Mouse (Mus musculus) liver, postnatal 0 days (tissue): ENCODE data around the gene Rps6ka4. TPM values are rescaled to one million over a fixed set of nuclear protein-coding genes. Genes with fewer than 3 reads are reported as not detected.

ENCODE experiments used
- ATAC-seq: fragments of 200-750 bp; cut with Nextera tagmentation; 2 replicates; pipeline ENCODE4 v1.8.0; 2017; ENCODE audit warnings: mild to moderate bottlenecking, moderate library complexity
- DNase-seq: peaks from one replicate; pipeline ENCODE4 v3.0.0-alpha.2; 2016
- H3K27ac ChIP-seq: fragments of 300-500 bp; sonication (generic); 2 replicates; pipeline ENCODE4 v1.5.1; 2014; ENCODE audit warnings: antibody characterized with exemption, moderate library complexity, mild to moderate bottlenecking, low read depth
- H3K27me3 ChIP-seq: fragments of 300-500 bp; sonication (generic); 2 replicates; pipeline ENCODE4 v1.6.1; 2014; ENCODE audit warnings: low read length, control low read depth, mixed read lengths; ENCODE audit not compliant: insufficient read depth
- H3K36me3 ChIP-seq: fragments of 300-500 bp; sonication (generic); replicated peaks from 2 replicates; pipeline ENCODE4 v1.6.1; 2014; ENCODE audit warnings: mild to moderate bottlenecking, control low read depth, low read length, moderate library complexity, mixed read lengths; ENCODE audit not compliant: insufficient read depth
- H3K4me1 ChIP-seq: fragments of 300-500 bp; sonication (generic); 2 replicates; pipeline ENCODE4 v1.6.1; 2014; ENCODE audit warnings: antibody characterized with exemption, mild to moderate bottlenecking, control low read depth; ENCODE audit not compliant: insufficient read depth
- H3K4me2 ChIP-seq: fragments of 300-500 bp; sonication (generic); 2 replicates; pipeline ENCODE4 v1.6.1; 2014; ENCODE audit warnings: low read depth, mild to moderate bottlenecking, low read length, moderate library complexity, mixed read lengths
- H3K4me3 ChIP-seq: fragments of 300-500 bp; sonication (generic); 2 replicates; pipeline ENCODE4 v1.5.1; 2014; ENCODE audit warnings: low read depth, low read length
- H3K9ac ChIP-seq: fragments of 300-500 bp; sonication (generic); replicated peaks from 2 replicates; pipeline ENCODE4 v1.6.1; 2014; ENCODE audit warnings: mild to moderate bottlenecking, moderate library complexity
- H3K9me3 ChIP-seq: fragments of 300-500 bp; sonication (generic); 2 replicates; pipeline ENCODE4 v1.6.1; 2016; ENCODE audit warnings: mild to moderate bottlenecking, control low read depth, low read length, mixed read lengths
- CTCF ChIP-seq: sonication (generic); IDR thresholded peaks from 2 replicates; pipeline ENCODE4 v1.5.1; 2016; ENCODE audit warnings: antibody characterized with exemption, low read depth
- EP300 ChIP-seq: IDR thresholded peaks from 2 replicates; pipeline ENCODE4 v1.6.1; 2016; ENCODE audit warnings: antibody characterized with exemption, low read depth, mild to moderate bottlenecking
- WGBS: fragments of 180-500 bp; shearing (Covaris S2); extraction: QIAGEN DNeasy Blood & Tissue Kit; methylation state at CpG from one replicate; pipeline ENCODE4 v1.1.7; 2014; ENCODE audit not compliant: insufficient replicate concordance; 5-methylcytosine and 5-hydroxymethylcytosine counted together
- polyA plus RNA-seq: library from polyadenylated mRNA; unstranded; fragments of >200 nt; fragmentation: Nextera tagmentation; extraction: Ambion mirVana; gene quantifications from 2 replicates; pipeline ENCODE4 v1.2.1, GENCODE M21; 2015

Rps6ka4 gene
- polyA plus RNA-seq, 1 experiment from 2014 or later: 5.2 TPM

DNA sequence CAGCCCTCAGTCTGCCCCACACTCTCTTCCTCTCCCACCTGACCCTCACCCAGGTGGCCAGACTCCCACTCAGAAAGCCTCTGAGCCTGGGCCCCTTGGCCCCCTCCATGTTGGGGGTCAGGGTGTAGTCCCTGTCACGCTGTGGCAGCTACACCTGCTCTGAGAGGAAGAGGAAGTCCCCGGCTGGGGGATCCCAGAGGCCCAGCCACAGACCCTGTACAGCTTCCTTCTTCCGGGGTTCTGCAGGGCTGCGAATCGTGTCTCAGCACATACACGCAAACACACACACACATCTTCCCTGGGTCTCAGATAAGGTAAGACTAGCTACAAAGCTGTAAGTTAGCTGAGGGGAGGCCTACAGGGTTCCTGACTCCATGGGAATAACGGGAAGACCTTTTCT lies 17.6 kb upstream of the Rps6ka4 start, which contains the start of gene Ccdc88b:
TSS of gene Ccdc88b (minus strand) at position 181 of the 400 bp plus-strand sequence.
- peaks cover 22% of the 10 kb centered on the region for H3K4me1 ChIP-seq
- H3K36me3 ChIP-seq: no peaks in the 10 kb centered on the region
- DNase-seq: peak; percentile 74
- H3K27ac ChIP-seq: peak within 1 kb of the TSS; percentile 80
- H3K9me3 ChIP-seq: no peaks in the 10 kb centered on the region
- TF ChIP-seq EP300 (no peak), CTCF (no peak)
- no peaks in the 10 kb centered on the region for H3K27me3 ChIP-seq
- WGBS: 32% methylated on average over 7 of the region's 7 CpGs
- peak within 1 kb of the TSS; percentile 37 for H3K4me3 ChIP-seq
- ATAC-seq: peak; percentile 63
- no peak within 1 kb of the TSS; the same call in 1 of the 2 replicates for H3K9ac ChIP-seq
- H3K4me2 ChIP-seq: peak within 1 kb of the TSS; percentile 57

DNA sequence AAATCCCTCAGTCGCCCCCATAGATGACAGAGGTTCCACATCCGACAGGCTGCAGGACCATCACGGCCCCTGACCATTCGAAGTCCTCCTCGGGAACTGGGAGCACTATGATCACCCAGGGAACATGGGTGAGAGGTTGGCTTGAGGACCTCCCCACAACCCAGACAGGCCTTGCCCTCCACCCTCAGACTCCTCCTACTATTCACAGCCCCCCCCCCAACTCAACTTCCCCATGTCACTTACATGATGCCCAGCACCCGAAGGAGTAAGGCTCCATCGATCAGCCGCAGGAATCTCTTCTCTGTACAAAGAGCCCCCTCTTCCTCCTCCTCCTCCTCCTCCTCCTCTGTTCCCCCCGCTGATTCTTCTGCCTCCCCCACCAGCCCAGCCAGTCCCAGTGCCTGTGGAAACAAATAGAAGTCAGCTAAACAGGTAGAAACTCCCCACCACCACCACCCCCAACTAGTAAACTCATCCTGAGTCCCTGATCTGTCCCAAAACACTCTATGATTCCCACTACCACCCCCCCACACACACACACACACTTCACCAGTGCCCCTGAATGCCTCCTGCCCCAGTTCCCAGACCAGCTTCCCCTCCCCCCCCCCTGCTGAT lies 17.1 kb upstream of the Rps6ka4 start:
- Histone ChIP-seq H3K4me1 (peaks cover 22% of the 10 kb centered on the region), H3K9ac (no peak overlapping the region), H3K9me3 (no peaks in the 10 kb centered on the region), H3K4me3 (peak overlapping the region; percentile 37), H3K27ac (peak overlapping the region; percentile 80), H3K27me3 (no peaks in the 10 kb centered on the region), H3K36me3 (no peaks in the 10 kb centered on the region), H3K4me2 (peak overlapping the region; percentile 57)
- 42% methylated on average over 8 of the region's 9 CpGs for WGBS
- TF ChIP-seq EP300: no peak
- no peak for TF ChIP-seq CTCF
- ATAC-seq: no peak
- no peak for DNase-seq

- peaks cover 22% of the 10 kb centered on the region for H3K4me1 ChIP-seq
- no peaks in the 10 kb centered on the region for H3K9me3 ChIP-seq
- peak overlapping the region; percentile 57 for H3K4me2 ChIP-seq
- H3K36me3 ChIP-seq: no peaks in the 10 kb centered on the region
- TF ChIP-seq EP300 (no peak), CTCF (no peak)
- peak overlapping the region; percentile 37 for H3K4me3 ChIP-seq
- no peak for ATAC-seq
- no peaks in the 10 kb centered on the region for H3K27me3 ChIP-seq
- 42% methylated on average over 3 of the region's 3 CpGs for WGBS
- DNase-seq: no peak
- H3K9ac ChIP-seq: no peak overlapping the region; the same call in 1 of the 2 replicates
- H3K27ac ChIP-seq: peak overlapping the region; percentile 59
Measured at GRCm38 (mm10) chr19:6857003-6857360, 16.5 kb upstream of the Rps6ka4 start.

DNA sequence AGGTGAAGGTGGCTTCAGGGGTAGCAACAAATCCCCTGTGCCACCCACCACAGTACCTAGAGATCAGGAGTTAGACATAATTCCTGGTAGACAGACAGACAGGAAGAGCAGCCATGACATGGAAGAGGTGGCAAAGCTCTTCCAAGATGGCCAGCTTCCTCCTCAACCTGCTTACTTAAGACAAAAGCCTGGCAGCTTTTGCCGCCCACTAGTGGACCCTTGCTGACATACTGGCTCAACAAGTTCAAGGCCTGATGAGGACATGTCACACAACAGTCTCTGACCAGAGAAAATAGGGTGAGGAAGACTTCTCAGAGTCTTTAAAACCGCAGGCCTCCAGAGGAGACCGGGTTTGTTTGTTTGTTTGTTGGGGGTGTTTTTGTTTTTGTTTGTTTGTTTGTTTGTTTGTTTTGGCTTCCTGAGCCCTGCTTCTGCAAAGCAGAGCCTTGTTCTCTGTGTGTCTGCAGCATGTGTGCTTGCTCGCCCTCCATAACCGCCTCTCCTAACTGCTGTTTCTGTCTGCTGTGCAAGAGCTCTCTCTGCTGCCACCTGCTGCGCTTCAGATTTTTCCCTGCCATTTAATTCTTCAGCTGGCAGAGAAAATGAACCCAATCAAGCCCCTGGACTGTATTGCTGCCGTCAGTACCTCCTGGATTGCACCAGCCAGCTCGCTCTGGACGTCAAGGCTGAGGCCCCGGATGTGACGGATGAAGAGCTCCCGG lies 16.0 kb upstream of the Rps6ka4 start:
- 51% methylated on average over 12 of the region's 12 CpGs for WGBS
- Histone ChIP-seq H3K4me2 (peak overlapping the region; percentile 57), H3K4me1 (peaks cover 22% of the 10 kb centered on the region), H3K27ac (peak overlapping the region; percentile 59; the same call in 1 of the 2 replicates), H3K36me3 (no peaks in the 10 kb centered on the region), H3K9ac (no peak overlapping the region; the same call in 1 of the 2 replicates), H3K4me3 (peak overlapping the region; percentile 37), H3K9me3 (no peaks in the 10 kb centered on the region), H3K27me3 (no peaks in the 10 kb centered on the region)
- no peak for ATAC-seq
- DNase-seq: peak; percentile 55
- TF ChIP-seq EP300 (no peak), CTCF (peak; percentile 65)

DNA sequence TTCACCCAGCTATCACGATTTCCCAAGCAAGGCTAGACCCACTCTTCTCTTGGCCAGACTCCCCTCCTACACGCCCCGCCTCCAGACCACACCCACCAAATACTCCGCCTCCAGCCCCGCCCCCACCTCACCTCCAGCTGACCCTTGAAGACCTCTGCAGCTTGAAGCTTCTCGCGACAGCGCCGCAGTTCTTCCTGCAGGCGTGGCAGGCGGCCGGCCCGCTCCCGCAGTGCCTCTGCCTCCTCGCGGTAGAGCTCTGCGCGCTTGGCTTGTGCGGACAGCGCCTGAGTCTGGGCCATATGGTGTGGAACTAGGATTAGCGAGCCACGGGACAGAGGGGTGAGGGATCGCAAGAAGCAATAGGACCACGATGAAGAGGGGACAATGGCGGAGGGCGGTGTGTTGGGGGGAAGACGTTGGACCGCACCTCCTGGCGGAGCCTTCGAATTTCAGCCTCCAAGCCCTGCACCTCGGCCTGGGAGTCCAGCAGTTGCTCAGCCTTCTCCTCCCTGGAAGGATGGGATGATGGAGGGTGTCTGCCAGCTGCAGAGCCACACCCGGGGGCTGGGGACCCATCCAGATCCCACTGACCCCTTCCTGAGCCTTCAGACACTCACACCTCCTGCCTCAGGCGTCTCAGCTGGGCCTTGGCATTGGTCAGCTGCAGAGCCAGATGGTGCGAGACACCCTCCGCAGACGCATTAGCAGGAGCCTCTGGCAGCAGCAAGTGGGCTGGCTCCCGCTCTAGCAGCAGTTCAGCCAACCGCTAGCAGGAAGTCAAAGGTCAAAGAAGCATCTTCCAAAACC lies 15.0 kb upstream of the Rps6ka4 start:
- peak; percentile 74 for DNase-seq

More for the DNA sequence above, 15.0 kb upstream of the Rps6ka4 start:
- WGBS: 30% methylated on average over 37 of the region's 38 CpGs
- Histone ChIP-seq H3K9me3 (no peaks in the 10 kb centered on the region), H3K36me3 (no peaks in the 10 kb centered on the region), H3K4me1 (peaks cover 22% of the 10 kb centered on the region), H3K27me3 (no peaks in the 10 kb centered on the region), H3K4me3 (peak overlapping the region; percentile 6; the same call in 1 of the 2 replicates), H3K27ac (no peak overlapping the region), H3K9ac (no peak overlapping the region), H3K4me2 (peak overlapping the region; percentile 57)
- TF ChIP-seq CTCF (peak; percentile 28), EP300 (no peak)
- peak; percentile 54; the same call in 1 of the 2 replicates for ATAC-seq
